Mouse (Mus musculus) Muller cell, postnatal 12 days (primary cell): ENCODE data around the gene Trim63.
"Not testable (repeated sequence)": the region's sequence is repeated elsewhere in the genome, so short reads cannot be mapped to it uniquely, and the experiment has no call there.

Experiments
- DNase-seq: peaks from one replicate; pipeline ENCODE4 v3.0.0-alpha.2; 2015; ENCODE audit errors: inconsistent ontology term

Trim63 gene

GRCm38 (mm10) chr4:134341231-134341630 lies 26.3 kb downstream of the Trim63 start:
- not testable (repeated sequence) for DNase-seq

- no peak for DNase-seq
Measured at GRCm38 (mm10) chr4:134342213-134342779, 27.4 kb downstream of the Trim63 start.

- no peak for DNase-seq
Measured at GRCm38 (mm10) chr4:134343071-134344031, 28.4 kb downstream of the Trim63 start, which contains the start of gene Slc30a2. Gene Slc30a2, plus strand, starts transcription at chr4:134343181.

- DNase-seq, result no peak
Measured at GRCm38 (mm10) chr4:134344620-134345019, 29.7 kb downstream of the Trim63 start.

GRCm38 (mm10) chr4:134345802-134346201 lies 30.9 kb downstream of the Trim63 start:
- DNase-seq, result no peak

GRCm38 (mm10) chr4:134348078-134348477 lies 33.2 kb downstream of the Trim63 start:
- DNase-seq, result no peak

GRCm38 (mm10) chr4:134348545-134348944 lies 33.6 kb downstream of the Trim63 start:
- no peak for DNase-seq

GRCm38 (mm10) chr4:134349829-134350228 lies 34.9 kb downstream of the Trim63 start:
- DNase-seq, result no peak

GRCm38 (mm10) chr4:134350641-134351040 lies 35.7 kb downstream of the Trim63 start:
- no peak for DNase-seq

GRCm38 (mm10) chr4:134351329-134352260 lies 36.7 kb downstream of the Trim63 start:
- no peak for DNase-seq

GRCm38 (mm10) chr4:134352261-134352707 lies 37.4 kb downstream of the Trim63 start:
- no peak for DNase-seq

- DNase-seq, result no peak
Measured at GRCm38 (mm10) chr4:134352929-134353328, 38.0 kb downstream of the Trim63 start.

- no peak for DNase-seq
Measured at GRCm38 (mm10) chr4:134353527-134354409, 38.8 kb downstream of the Trim63 start.

- DNase-seq, result peak; percentile 12
Measured at GRCm38 (mm10) chr4:134355841-134356452, 41.0 kb downstream of the Trim63 start.

GRCm38 (mm10) chr4:134356591-134357460 lies 41.9 kb downstream of the Trim63 start:
- DNase-seq, result peak; percentile 51

- no peak for DNase-seq
Measured at GRCm38 (mm10) chr4:134357461-134357771, 42.5 kb downstream of the Trim63 start.

- no peak for DNase-seq
Measured at GRCm38 (mm10) chr4:134359649-134360048, 44.7 kb downstream of the Trim63 start.

GRCm38 (mm10) chr4:134361215-134361614 lies 46.3 kb downstream of the Trim63 start:
- DNase-seq, result no peak

GRCm38 (mm10) chr4:134362124-134362523 lies 47.2 kb downstream of the Trim63 start:
- DNase-seq, result no peak
